Mouse (Mus musculus) heart, postnatal 0 days (tissue): ENCODE results near the gene Nek9.

ENCODE experiments used
- CTCF ChIP-seq: IDR thresholded peaks from 2 replicates; pipeline ENCODE4 v1.5.1; 2016; ENCODE audit warnings: antibody characterized with exemption, control low read depth, low read depth
- EP300 ChIP-seq: IDR thresholded peaks from 2 replicates; pipeline ENCODE4 v1.6.1; 2016; ENCODE audit warnings: antibody characterized with exemption, low read depth

GRCm38 (mm10) chr12:85368441-85369063 is 29.4 kb upstream of the Nek9 start:
- TF ChIP-seq CTCF (no peak), EP300 (no peak)
